Mouse (Mus musculus) heart, embryonic 14.5 days (tissue): ENCODE data around the gene Hist2h2aa1. TPM values are rescaled to one million over a fixed set of nuclear protein-coding genes. Genes with fewer than 3 reads are reported as not detected.

Experiments used
- ATAC-seq: fragments of 200-750 bp; cut with Nextera tagmentation; 2 replicates; pipeline ENCODE4 v1.8.0; 2017; ENCODE audit warnings: low read depth, moderate TSS enrichment; ENCODE audit not compliant: insufficient number of reproducible peaks, insufficient read depth, low FRiP score
- H3K27ac ChIP-seq, 2 experiments: fragments of 200-500 bp in 1 of 2; fragments of 300-500 bp in 1 of 2; sonication (generic) in 1 of 2; replicated peaks in 1 of 2; 2 replicates each; pipeline ENCODE4 v1.5.1; 2012 to 2014; ENCODE audit warnings: low read depth in 2 of 2, low read length in 2 of 2, control low read depth in 1 of 2, mild to moderate bottlenecking in 1 of 2, mixed read lengths in 1 of 2; ENCODE audit not compliant: control insufficient read depth in 1 of 2, insufficient read depth in 1 of 2
- H3K27me3 ChIP-seq: fragments of 300-500 bp; sonication (generic); 2 replicates; pipeline ENCODE4 v1.6.1; 2014; ENCODE audit warnings: mild to moderate bottlenecking, low read length, control low read depth; ENCODE audit not compliant: control insufficient read depth, insufficient read depth
- H3K36me3 ChIP-seq: fragments of 300-500 bp; sonication (generic); 2 replicates; pipeline ENCODE4 v1.6.1; 2014; ENCODE audit warnings: mild to moderate bottlenecking, control low read depth, low read length, mixed read lengths; ENCODE audit not compliant: control insufficient read depth, insufficient read depth
- H3K4me1 ChIP-seq, 2 experiments: fragments of 200-500 bp in 1 of 2; fragments of 300-500 bp in 1 of 2; sonication (generic) in 1 of 2; 2 replicates each; pipeline ENCODE4 v1.6.1; 2012 to 2014; ENCODE audit warnings: low read length in 2 of 2, control low read depth in 1 of 2, mixed read lengths in 1 of 2; ENCODE audit not compliant: control insufficient read depth in 2 of 2, insufficient read depth in 2 of 2
- H3K4me2 ChIP-seq: fragments of 300-500 bp; sonication (generic); 2 replicates; pipeline ENCODE4 v1.6.1; 2014; ENCODE audit warnings: mild to moderate bottlenecking, low read length
- H3K4me3 ChIP-seq, 2 experiments: fragments of 200-500 bp in 1 of 2; fragments of 300-500 bp in 1 of 2; sonication (generic) in 1 of 2; 2 replicates each; pipeline ENCODE4 v1.5.1; 2012 to 2014; ENCODE audit warnings: low read length in 2 of 2, mild to moderate bottlenecking in 2 of 2, control low read depth in 1 of 2, low read depth in 1 of 2, moderate library complexity in 1 of 2; ENCODE audit not compliant: control insufficient read depth in 1 of 2, insufficient read depth in 1 of 2
- H3K9ac ChIP-seq: fragments of 300-500 bp; sonication (generic); 2 replicates; pipeline ENCODE4 v1.6.1; 2014; ENCODE audit warnings: mild to moderate bottlenecking, low read length
- H3K9me3 ChIP-seq: fragments of 300-500 bp; sonication (generic); 2 replicates; pipeline ENCODE4 v1.6.1; 2016; ENCODE audit warnings: low read length, control low read depth; ENCODE audit not compliant: control insufficient read depth
- WGBS: fragments of 180-500 bp; shearing (Covaris S2); extraction: QIAGEN DNeasy Blood & Tissue Kit; methylation state at CpG from one replicate; pipeline ENCODE4 v1.1.7; 2014; 5-methylcytosine and 5-hydroxymethylcytosine counted together
- polyA plus RNA-seq: library from polyadenylated mRNA; unstranded; fragments of >200 nt; fragmentation: Nextera tagmentation; extraction: Ambion mirVana; gene quantifications from 2 replicates; pipeline ENCODE4 v1.2.1, GENCODE M21; 2014

Gene Hist2h2aa1
- polyA plus RNA-seq, 1 experiment from 2014 or later: 26.3 TPM

DNA sequence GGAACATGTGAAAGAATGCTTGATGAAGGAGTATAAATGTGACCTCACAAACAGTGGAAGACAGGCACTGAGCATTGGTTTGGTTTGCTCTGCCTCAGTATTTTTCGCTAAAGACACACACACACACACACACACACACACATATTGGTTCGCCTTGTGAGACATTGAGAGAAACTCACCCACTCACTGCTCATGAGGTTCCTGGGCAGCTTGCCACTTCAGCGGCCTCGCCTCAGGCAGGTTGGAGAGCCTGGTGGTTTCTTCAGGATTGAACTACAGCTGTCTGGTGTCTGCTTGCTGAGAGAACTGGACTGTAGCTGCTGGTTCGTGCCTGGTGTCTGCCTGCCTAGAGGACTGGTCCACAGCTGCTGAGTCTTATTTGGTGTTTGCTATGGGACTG lies 14.9 kb downstream of the Hist2h2aa1 start:
- Histone ChIP-seq H3K27ac (no peak overlapping the region), H3K9ac (no peak overlapping the region), H3K4me3 (no peak overlapping the region), H3K9me3 (no peaks in the 10 kb centered on the region), H3K4me2 (no peak overlapping the region), H3K27me3 (no peaks in the 10 kb centered on the region), H3K36me3 (no peaks in the 10 kb centered on the region), H3K4me1 (peaks cover 13 to 14% of the 10 kb centered on the region in 2 experiments)
- 87% methylated on average over 5 of the region's 5 CpGs for WGBS
- no peak for ATAC-seq

DNA sequence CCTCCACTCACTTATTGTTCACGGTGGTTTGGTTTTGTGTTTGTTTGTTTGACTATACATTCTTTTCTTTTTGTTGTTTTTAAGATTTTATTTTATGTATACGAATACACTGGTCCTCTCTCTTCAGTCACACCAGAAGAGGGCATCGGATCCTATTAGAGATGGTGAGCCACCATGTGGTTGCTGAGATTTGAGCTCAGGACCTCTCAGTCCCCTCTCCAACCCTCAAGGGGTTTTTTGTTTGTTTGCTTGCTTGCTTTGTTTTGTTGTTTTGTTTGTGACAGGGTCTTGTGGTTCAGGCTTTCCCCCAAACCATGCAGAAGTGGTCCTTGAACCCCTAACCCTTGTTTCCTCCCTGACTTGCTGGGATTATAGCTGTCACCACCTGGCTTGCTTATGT lies 16.3 kb downstream of the Hist2h2aa1 start:
- Histone ChIP-seq H3K9me3 (no peaks in the 10 kb centered on the region), H3K27me3 (no peaks in the 10 kb centered on the region), H3K4me2 (peak overlapping the region; percentile 71), H3K36me3 (no peaks in the 10 kb centered on the region), H3K9ac (peak overlapping the region; percentile 82), H3K4me3 (no peak overlapping the region; a peak in 1 of 4 replicates), H3K4me1 (peaks cover 13 to 14% of the 10 kb centered on the region in 2 experiments), H3K27ac (peak overlapping the region; percentile 93 to 97)
- WGBS: 67% methylated on average over 3 of the region's 3 CpGs
- no peak for ATAC-seq

DNA sequence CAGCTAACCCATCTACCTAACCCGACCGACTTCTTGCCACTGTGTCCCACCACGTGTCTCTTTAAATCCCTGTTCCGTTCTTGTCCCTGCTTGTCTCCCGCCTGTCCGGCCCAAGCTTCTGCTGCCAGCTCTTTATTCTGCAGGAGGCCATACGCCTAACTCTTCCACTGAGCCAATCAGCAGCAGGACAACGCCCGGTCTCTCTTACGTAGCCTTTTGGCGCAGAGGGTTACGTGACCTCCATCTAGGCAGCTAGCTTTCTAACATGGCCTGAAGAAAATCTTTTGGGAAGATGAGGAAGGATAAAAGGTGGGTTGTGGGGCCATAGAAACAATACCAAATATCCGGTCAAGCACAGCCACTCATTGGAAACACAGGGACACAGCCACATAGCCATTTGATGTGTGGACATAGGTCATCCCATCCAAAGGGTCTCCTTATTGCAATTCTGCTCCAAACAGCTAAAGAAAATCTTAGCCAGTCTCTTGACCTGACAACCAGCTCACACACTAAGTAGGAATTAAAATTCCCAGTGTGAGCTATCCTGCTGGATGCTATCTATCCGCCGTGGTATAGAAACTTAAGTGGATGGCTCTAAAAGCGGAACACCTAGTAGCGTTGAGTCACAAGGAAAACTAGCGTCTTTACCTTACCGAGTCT lies 17.0 kb downstream of the Hist2h2aa1 start:
- Histone ChIP-seq H3K36me3 (no peaks in the 10 kb centered on the region), H3K4me2 (peak overlapping the region; percentile 71), H3K9me3 (no peaks in the 10 kb centered on the region), H3K27me3 (no peaks in the 10 kb centered on the region), H3K27ac (peak overlapping the region; percentile 93 to 97), H3K4me3 (peak overlapping the region; percentile 54 to 83), H3K4me1 (peaks cover 13 to 14% of the 10 kb centered on the region in 2 experiments), H3K9ac (peak overlapping the region; percentile 82)
- ATAC-seq: peak; percentile 80
- 1% methylated on average over 19 of the region's 19 CpGs for WGBS

DNA sequence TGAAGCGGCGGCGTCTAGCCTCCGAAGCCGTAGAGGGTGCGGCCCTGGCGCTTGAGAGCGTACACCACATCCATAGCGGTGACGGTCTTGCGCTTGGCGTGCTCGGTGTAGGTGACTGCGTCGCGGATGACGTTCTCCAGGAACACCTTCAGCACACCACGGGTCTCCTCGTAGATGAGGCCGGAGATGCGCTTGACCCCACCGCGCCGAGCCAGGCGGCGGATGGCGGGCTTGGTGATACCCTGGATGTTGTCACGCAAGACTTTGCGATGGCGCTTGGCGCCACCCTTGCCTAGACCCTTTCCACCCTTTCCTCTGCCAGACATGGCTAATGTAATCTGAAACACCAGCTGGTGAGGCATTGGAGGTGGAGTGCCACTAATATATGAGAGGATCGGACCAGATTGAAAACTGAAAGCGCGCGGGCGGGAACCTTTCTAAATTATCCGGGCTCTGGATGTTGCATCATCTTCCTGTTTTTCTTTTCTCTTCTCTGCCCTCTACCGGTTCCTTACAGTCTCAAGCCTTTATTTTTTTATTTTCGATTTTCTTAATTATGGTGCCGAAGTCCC lies 17.8 kb downstream of the Hist2h2aa1 start, which contains the start of gene Hist2h4:
Gene Hist2h4 (minus strand): TSS at position 333 of the 572 bp plus-strand sequence.
- Histone ChIP-seq H3K4me2 (peak within 1 kb of the TSS; percentile 71), H3K4me3 (peak within 1 kb of the TSS; percentile 54 to 83), H3K27ac (peak within 1 kb of the TSS; percentile 97 to 99), H3K4me1 (peaks cover 13 to 17% of the 10 kb centered on the region in 2 experiments), H3K9ac (peak within 1 kb of the TSS; percentile 82), H3K27me3 (no peaks in the 10 kb centered on the region), H3K36me3 (no peaks in the 10 kb centered on the region), H3K9me3 (no peaks in the 10 kb centered on the region)
- ATAC-seq: peak; percentile 86
- under 1% methylated on average over 40 of the region's 40 CpGs for WGBS

DNA sequence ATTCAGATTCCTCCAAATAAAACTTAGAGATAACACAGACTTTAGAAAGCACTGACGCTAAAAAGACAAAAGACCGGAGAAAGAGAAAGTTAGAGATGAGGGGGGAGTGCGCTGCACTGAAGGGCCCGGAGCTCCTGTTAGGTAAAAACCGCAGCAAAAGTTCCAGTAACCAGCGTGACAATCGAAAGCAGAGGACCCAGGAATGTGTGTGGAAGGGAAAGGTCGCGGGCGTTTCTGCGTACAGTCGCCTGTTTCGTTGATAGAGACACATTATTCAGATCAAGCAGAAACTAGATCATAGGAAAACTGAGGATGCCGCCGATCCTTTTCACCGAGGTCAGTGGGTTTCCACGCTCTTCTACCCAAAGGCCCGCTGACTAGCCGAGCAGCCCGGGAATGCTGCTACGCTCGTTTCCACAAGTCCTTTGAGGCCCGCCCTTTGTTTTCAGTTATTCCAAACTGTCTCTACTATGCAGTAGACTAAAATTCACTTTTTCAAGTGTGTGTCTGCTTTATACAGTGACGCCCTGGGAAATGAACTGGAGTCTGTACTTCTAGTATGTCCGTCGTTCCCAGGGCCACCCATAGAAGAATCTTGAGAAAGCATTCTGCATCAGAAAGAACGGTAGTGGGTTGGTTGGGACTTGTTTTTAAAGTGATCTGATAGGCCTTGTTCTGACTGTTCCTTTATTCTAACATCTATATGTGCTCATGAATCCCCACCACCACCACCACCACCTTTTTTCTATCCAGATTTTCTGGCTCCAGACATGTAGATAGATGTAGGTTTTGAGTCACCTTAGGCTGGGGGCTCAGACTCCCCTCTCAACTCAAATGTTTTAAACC lies 18.5 kb downstream of the Hist2h2aa1 start:
- Histone ChIP-seq H3K9ac (peak overlapping the region; percentile 82), H3K4me3 (peak overlapping the region; percentile 54 to 58), H3K9me3 (no peaks in the 10 kb centered on the region), H3K4me1 (peaks cover 13 to 19% of the 10 kb centered on the region in 2 experiments), H3K27me3 (no peaks in the 10 kb centered on the region), H3K27ac (peak overlapping the region; percentile 97 to 99), H3K36me3 (no peaks in the 10 kb centered on the region), H3K4me2 (peak overlapping the region; percentile 71)
- 8% methylated on average over 27 of the region's 27 CpGs for WGBS
- no peak for ATAC-seq

DNA sequence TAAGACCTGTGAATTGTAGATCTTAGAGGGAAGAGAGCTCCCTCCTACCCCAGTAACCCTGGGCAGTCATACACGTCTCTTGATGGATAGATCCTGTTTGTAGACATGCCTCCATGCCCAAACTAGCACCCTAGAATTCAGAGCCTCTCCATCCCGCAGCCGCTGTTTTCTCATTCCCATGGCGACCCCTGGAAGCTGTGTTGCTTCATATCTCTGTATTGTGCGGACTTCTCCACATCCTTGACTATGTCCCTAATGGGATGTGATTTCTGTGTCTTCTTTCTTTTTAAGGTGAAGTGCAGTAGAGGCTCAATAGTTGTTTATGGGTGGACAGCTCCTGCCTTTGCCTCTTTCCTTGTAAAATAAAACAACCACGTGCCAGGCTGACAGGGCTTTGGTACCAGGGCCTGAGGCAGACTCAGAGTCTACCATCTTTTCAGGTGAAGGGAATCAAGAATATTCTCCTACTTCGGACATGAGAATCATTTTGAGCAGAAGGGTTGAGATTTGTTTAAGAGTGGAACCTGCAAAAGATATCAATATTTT lies 19.2 kb downstream of the Hist2h2aa1 start:
- Histone ChIP-seq H3K27me3 (no peaks in the 10 kb centered on the region), H3K4me3 (peak overlapping the region in 1 of 2 experiments; percentile 54; a peak in 2 of 4 replicates)
- 82% methylated on average over 7 of the region's 7 CpGs for WGBS

DNA sequence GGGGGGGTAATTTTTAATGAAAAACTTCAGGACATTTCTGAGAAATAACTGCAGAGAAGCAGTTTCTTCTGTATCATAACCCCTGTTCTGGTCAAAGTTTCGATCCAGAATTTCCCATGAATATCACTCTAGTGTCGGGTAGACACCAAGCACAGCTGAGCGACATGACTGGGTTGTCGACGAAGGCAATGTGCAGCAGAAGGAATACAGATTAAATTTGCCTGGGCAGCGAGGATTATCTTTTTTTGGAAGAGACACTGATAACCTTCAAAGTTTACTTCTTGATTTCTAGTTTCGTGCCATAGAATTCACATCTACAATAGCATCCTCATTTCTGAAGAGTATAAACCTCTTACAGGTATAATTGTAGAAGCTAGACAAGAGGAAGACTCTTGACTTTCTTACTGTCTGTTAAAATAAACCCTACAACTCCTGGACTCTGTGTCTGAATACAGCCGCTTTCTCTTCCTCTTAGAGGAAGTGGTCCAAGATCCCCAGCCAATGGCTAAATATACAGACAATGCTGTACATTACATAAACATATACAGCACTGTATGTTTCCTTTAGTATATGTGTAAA lies 20.9 kb downstream of the Hist2h2aa1 start:
- Histone ChIP-seq H3K4me2 (no peak overlapping the region), H3K9me3 (no peaks in the 10 kb centered on the region), H3K9ac (no peak overlapping the region), H3K4me1 (peaks cover 15 to 19% of the 10 kb centered on the region in 2 experiments), H3K36me3 (no peaks in the 10 kb centered on the region), H3K27ac (no peak overlapping the region), H3K4me3 (no peak overlapping the region), H3K27me3 (no peaks in the 10 kb centered on the region)
- no peak for ATAC-seq
- WGBS: 59% methylated on average over 8 of the region's 8 CpGs

More for the DNA sequence above, 19.2 kb downstream of the Hist2h2aa1 start:
- ATAC-seq: no peak
- Histone ChIP-seq H3K36me3 (no peaks in the 10 kb centered on the region), H3K4me2 (peak overlapping the region; percentile 71), H3K9ac (peak overlapping the region; percentile 82), H3K9me3 (no peaks in the 10 kb centered on the region), H3K4me1 (peaks cover 13 to 19% of the 10 kb centered on the region in 2 experiments), H3K27ac (peak overlapping the region; percentile 97 to 99)
